Mouse (Mus musculus) induced T-regulatory cell, adult 2 months (primary cell): Measurements from ENCODE around the gene Emsy.

Experiments used
- DNase-seq: peaks from one replicate; pipeline ENCODE4 v3.0.0-alpha.2; 2012; ENCODE audit warnings: low read depth

Emsy gene

DNA sequence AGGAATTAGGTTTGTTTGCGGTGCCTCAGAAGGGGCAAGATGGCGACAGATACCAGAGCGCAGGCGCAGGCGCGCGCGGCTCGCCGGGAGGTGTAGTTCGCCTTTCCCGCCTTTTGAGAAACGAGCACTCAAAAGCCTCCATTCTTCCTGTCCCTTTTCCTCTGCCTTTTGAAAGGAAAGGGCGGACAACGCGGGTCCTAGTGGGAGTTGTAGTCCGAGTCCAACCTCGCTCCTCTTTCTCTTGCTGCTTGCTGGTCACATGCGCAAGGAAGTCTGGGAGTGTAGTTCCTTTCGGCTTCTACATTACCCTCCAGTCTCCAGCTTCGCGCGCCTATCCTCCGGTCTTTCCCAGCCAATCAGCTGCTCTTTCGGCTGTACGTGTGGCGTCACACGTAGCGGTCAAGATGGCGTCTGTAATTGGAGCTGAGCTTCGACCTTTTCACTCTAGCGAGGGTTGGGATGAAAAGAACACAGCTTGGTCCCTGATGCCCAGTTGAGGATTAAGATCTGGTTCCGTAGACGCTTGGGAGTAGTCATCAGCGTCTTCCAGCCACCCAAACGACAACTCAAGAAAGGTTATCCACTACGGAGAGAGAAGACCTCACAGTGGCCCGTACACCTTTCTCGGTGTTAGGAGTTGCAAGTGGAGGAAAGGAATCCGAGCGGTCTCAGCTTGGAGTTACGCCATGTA lies at the start of gene Emsy:
Gene Emsy (minus strand): TSS at position 253 of the 691 bp plus-strand sequence.
- DNase-seq, result peak; percentile 97

DNA sequence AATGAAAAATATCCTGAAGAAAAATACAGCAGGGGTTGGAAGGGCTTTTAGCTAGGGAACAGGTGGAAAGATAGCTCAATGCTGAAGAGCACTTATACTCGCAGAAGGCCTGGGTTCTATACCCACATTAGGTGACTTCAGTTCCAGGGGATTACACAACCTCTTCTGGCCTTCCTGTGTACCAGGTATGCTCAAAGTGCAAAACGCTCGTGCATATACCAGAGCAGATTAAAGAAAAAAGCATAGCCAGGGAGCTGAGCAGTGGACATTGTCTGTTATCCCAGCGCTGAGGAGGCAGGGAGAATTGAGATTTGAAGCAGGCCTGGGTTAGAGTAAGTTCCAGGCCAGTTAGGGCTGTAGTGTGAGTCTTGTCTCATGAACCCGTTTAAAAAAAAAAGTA lies 47.7 kb upstream of the Emsy start:
- DNase-seq, result peak; percentile 42

DNA sequence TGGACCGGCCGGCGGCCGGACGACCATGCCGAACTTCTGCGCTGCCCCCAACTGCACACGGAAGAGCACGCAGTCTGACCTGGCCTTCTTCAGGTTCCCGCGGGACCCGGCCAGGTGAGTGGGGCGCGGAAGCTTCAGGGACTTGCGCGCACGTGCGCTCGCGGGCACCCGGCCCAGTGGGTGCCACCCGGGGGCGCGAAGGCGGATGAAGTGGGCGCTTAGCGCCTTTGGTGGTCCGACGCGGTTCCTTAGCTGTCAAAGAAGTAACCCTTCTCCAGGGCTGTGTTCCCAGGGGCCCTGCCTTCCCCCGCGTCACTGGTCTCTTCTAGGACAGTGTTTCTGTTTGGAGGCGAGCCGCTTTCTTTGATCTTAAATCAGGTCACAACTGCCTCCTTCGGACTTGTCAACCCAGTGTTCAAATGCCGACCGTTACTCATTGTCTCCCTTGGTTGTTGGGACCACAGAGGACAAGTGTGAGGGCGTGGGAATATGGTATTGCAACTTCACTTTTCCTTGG lies 46.8 kb upstream of the Emsy start:
- peak; percentile 71 for DNase-seq

DNA sequence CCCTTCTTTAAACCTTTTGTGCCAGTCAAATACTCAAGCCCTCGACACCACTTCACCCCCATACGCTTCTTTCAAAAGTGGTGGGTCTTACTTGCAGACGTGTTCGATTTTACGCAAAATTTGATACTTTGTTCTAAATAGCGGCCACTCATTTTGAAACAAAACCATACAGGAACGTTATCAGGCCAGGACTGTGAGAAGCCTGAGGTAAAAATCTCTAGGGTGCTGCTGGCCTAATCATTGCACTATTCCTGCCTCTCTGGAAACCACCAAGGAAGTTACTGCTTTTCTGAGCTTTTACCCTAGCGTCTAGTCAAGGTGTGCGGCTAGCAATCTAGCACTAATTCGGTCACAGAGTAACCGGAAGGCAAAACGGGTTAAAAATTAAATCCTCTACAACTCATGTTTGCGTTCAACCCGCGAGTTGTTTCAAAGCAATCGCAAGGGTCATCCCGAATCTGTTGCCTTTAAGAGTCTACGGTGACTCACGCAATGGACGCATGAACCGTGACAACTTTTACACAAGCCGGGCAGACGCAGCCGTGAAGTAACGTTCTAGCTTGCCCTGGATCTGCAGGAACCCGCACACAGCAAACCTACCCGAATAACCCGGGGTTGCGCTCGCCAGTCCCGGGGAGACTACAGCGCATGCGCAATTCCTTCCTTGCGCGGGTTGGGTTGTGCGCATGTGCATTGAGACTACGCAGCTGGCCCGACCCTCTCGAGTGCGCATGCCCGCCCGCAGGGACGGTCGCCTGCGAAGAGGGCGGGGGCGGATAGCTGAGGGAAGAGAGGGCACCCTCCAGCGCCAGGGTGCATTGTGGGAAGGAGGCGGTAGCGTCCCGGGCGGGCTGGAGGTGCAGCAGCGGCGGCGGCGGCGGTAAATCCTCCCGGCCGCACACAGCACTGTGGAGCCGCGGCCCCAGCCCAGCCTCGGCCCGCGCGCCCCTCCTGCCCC lies 46.0 kb upstream of the Emsy start, which contains the start of gene Thap12:
Gene Thap12 (plus strand): TSS at position 821 of the 958 bp plus-strand sequence.
- peak; percentile 100 for DNase-seq

DNA sequence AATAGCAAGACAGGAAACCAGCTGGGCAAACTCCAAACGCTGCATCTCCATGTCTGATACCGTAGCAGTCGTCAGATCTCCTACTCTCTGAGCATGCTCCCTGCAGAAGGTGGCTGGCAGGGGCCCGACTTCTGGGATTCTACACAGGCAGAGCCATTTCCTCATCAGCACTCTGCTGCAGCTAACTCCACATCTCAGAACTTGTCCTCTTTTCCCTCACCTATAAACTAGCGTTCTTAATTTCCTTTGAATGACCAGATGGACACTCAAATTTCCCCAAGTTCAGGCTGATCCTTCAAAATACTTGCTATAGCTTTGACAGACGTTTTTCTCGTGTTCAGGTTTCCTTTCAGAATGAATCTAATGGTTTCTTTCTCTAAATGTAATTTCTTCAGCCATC lies 45.2 kb upstream of the Emsy start:
- DNase-seq, result peak; percentile 58

DNA sequence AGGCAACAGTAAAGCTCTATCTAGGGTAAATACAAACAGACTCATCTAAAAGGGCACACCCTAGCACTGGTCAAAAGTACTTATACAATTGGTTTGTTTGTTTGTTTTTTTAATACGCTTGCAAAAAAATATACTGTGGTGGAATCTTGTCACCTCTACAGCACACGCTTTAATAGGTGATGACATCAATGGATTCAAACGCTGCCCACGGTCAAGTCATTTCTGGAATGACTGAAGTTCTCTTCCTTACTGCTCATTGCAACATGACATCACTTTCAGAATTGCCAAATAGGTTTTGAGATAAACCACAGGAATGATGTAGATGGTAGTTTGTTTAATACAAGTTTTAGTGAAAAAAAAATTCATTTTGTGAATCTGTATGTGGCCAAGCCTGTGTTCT lies 42.0 kb upstream of the Emsy start:
- DNase-seq, result peak; percentile 66

DNA sequence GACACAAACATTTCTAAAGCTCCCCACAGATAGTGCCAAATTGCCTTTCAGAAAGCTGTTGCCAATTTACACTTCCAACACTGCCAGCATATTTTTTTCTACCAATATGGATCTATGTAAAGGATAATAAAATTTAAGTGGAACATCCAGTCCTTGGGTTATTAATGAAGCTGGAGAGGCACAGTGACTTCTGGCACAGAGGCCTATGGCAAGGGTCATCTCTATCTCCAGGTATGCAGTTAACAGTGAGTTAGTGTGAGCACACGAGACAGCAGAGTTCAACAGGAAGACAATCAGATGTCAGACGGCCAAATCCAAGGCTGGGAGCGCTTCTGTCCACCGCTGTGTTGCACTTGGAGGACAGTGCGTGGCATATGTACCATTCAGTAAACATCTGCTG lies 41.5 kb upstream of the Emsy start:
- DNase-seq, result no peak

DNA sequence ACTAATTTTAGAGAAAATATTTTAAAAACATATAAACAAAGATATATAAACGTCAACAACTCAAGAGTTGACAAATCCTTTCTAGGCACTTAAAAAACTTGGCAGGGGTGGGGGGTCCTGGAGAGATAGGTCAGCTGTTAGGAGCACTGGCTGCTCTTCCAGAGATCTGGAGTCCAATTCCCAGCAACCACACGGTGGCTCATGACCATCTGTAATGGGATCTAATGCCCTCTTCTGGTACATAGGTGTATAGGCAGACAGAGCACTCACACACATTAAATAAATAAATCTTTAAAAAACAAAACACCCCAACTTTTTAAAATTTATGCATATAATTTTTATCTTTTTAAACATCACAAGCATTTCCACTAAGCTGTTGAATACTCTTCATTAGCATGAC lies 40.9 kb upstream of the Emsy start:
- peak; percentile 72 for DNase-seq

DNA sequence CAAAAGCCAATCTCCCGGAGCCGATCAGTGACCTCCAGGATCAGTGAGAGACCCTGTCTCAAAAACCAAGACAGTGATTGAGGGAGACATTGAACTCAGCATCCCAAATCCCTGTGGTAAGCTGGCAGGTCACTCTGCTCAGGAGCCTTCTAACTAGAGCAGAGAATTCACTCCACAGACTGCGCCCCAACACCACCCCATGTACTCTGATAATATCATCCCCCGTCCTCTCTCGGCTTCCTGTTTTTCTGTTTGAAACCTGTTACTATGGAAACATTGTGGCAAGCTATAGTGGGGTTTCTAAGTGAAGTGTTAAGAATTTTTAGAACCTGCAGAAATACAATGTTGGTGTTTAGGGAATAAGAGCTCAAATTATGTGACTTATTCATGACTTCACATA lies 37.5 kb upstream of the Emsy start:
- DNase-seq, result peak; percentile 98

DNA sequence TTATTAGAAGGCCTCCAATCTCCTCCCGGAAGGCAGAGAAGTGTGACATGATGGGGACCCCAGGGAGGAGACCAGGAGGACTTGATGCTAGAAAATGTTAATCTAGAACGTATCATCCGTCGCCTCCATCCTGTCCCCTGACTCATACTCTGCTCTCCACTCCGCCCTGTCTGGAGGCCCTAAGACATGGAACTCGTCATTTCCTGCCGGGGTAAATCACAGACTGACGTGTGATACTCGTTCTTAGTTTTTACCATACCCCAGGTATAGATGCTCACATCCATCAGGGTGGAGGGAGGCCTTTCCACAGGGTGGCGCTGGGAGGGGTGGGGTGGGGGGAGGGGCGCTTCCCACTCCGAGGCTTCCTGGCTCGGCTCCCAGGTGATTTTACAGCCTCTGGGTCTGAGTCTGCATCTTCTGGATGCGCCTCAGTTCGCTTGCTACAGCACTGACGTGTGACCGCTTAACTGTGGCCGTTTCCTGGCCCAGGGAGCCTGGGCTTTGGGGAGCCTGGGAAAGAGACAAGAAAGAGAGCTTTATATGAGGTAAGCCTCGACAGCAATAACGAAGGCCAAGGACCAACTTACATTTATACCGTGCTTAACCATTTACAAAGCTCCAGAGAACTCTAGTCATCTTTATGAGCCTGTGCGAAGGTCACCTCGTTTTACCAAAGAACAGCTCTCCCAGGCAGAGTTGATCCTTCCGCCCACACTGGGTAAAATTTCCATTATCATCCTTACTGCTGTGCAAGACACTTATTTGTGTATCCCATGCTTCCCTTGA lies 36.4 kb upstream of the Emsy start:
- DNase-seq, result peak; percentile 96

DNA sequence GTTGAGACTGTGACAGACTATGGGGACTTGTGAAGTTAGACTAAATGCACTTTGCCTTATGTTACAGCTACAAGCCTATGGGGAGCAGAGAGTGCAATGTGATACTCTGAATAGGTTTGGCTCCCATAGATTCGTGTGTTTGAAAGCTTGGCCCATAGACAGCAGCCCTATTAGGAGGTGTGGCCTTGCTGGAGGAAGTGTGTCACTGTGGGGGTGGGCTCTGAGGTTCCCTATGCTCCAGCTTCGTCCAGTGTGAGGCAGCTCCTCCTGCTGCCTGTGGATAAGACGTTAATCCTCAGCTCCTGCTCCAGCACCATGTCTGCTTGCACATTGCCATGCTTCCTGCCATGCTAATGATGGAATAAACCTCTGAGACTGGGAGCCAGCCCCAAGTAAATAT lies 34.2 kb upstream of the Emsy start:
- peak; percentile 41 for DNase-seq

DNA sequence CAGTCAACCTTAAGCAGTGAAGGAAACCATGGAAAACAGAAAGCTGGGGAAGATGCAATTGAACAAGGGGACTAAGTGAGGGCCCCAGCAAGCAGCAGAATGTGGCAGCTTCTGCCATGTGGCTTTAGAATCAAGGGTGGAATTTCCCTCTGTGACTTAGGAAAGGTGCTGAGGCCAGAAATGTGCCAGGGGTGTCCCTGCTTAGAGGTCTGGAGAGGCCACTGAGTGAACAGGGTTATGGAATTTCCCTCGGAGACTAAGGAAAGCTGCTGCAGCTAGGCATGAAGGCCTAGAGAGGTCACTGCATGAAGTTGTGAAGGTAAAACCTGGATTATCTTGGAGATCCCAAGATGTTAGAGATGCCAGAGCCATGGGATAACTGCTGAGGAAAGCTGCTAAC lies 33.5 kb upstream of the Emsy start:
- DNase-seq, result no peak

DNA sequence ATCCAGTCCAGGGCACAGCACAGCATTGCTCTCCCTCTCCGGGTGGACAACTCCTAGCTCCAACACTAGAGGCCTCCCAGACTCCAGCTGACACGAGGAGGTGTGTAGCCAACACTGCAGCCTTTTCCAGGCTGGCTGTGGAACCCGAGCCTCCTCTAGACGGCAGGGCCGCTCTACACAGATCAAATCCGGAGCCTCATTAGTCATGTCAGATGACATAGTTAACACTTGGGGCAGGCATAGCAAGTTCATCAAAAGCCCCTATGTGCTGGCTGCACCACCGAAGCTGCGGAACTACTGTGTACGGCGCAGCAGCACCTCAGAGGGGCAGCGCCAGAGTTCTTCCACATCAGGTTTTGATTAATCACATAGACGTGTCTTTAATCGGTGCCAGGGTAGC lies 29.3 kb upstream of the Emsy start:
- no peak for DNase-seq

DNA sequence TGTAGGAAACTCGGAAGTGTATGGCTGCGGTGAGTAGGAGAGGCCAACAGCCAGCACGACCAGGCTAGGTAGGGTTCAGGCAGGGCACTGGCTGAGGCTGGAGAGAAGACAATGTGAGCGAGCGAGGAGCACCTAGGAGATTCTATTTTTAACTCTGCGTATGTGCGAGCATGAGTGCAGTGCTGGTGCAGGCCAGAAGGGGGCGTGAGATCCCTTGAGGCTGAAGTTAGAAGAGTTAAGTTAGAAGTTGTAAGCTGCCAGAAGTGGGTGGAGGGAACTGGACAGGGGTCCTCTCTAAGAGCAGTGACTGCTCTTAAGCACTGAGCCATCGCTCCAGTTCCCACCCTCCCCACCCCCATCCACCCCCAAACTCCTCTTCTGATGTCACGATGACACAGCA lies 26.2 kb upstream of the Emsy start:
- DNase-seq, result peak; percentile 35

DNA sequence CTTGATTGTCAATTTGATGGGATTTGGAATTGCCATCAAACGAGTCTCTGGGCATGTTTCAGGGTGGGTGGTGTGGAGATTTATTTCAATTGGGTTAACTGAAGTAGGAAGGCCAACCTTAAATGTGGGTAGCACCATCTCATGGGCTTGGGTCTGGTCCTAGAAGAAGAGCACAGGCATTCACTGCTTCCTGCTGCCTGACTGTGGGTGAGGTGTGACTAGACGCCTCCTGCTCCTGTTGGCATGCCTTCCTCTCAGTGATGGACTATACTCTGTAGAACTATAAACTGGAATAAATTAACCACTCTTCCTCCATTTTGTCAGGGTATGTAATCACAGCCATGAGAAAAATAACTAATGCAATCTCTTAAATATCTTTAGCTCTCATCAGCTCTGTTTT lies 24.1 kb upstream of the Emsy start:
- DNase-seq, result no peak

DNA sequence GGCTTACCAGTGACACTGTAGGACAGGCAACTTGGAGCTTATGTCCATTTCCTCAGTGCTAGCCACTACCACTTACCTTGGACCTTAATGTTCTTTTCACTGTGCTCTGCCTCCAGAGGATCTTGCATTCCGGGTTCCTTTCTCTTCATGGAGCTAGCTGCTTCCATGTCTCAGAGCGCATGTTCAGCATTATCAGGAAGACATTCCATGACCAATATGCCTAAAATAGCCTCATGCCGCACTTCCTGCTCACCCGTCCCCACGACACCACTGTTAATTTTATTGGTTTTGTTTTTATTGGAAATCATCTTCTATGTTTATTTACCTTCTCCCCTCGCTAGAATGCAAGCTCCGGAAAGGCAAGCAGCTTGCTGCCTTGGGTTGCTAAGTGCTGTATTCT lies 21.9 kb upstream of the Emsy start:
- no peak for DNase-seq

DNA sequence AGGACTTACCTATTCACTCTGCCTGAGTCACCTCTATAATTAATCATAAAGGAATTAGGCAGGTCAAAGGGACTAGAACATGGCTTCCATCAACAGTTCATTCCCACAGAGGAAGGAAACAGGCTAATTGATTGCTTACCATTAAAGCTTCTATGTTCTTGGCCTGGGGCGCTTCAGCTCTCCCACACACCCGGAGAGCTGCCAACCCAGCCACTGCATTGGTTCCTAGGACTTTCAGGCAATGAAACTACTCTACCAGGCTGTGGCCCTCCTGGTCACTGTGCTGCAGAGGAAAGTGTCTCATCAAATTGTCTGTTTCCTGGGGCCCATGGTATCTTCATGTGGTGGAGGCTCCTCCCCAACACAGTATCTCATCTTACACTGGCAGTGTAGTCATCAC lies 20.9 kb upstream of the Emsy start:
- DNase-seq, result no peak

DNA sequence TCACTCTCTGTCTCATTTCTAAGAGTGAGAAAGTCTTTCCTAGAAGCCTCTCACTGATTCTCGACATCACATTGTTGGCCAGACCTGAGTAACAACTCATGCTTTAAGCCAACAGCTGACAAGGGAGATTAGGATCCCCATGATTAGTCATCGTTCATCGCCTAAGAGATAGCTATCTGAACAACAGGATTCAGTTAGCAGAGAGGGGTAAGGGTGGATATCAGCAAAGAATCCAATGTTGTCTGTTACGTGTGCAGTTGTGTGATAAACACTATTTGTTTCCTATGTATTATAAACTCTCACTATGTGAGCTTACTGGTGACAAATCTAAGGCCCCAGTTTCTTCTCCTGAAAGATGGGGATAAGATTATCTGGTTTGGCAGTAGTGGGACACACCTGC lies 17.8 kb upstream of the Emsy start:
- DNase-seq, result no peak

DNA sequence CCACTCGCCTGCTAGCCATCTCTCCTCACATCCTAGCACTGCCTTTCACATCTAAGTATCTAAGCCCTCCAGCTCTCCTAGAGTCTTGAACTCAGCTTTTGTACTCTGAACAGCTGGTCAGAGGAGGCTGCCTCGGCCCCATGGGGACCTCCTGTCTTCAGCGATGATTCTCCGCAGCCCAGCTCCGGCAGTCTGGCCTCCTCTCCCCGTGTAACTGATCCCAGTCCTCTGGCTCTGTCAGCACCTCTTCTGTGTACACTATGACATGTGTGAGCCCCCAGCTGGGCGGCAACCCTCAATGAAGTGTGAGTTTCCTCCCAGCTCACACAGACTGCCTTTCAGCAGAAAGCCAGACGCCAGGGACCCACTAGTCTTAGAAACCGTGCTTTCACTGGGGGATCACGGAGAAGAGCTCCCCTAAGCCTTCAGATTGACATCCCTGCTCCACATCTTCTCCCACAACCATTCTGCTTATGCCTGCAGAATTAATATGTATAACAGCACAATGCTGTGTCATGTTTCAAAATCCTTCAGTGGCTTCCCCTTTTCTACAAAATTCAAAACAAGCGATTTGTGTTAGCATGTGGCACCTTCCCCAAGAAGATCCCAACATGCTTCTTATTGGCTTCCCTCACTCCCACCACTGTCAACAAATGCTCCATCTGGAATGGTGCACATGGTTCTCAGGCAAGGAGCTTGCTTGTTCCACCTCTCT lies 15.8 kb upstream of the Emsy start:
- no peak for DNase-seq

DNA sequence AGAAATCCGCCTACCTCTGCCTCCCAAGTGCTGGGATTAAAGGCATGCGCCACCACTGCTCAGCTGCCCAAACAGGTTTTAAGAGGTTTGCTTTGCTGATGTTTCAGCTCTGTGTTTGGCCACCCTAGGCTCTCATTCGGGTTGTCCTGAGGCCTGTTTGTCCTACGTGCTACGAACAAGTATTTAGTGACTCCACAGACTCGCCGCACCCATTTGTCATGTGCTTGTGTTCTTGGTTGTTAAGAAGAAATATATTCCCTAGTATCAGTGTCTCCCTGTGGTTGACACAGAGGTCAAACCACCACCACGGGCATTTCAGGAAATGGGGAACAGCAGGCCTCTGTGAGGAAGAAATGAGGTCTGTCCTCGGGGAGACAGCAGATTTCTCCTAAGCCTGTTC lies 14.8 kb upstream of the Emsy start:
- no peak for DNase-seq

DNA sequence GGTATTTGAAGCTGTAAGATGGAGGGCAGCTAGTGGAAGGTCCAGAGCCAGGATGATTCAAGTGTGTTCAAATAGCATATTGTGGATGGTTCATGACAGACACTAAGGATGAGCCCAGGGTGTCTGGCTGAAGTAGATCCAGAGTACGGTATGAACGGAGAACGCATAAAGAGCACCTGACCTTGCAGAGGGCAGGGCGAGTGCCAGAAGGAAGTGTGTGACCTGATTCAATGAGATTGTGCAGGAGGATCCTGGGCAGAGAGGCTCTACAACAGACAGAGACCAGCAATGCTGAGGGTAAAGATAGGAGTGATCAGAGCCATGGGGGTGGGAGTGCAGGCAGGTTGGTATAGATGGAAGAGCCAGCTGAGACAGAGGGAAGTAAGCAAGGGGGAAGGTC lies 14.2 kb upstream of the Emsy start:
- no peak for DNase-seq
